Mouse (Mus musculus): ENCODE data around the gene Ccdc69.

The Ccdc69 gene

DNA sequence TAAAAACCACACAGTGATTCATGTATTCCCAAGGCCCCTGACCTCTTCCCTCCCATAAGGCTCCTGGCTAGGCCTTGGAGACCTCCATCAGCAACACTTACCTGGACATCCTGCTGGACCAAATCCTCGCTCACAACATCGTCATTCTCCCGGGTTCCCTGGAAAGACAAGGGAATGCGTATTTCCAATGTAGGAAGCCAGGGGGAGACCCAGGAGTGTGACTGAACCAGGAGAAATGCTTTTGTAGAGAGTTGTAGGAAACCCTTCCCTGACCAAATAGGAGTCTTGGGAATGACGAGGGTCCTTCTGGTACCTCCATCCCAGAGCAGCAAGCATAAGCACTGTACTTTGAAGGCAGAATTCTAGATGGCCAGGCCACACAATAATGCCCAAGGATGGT lies 72.2 kb downstream of the Ccdc69 start:
- no peak for DNase-seq

DNA sequence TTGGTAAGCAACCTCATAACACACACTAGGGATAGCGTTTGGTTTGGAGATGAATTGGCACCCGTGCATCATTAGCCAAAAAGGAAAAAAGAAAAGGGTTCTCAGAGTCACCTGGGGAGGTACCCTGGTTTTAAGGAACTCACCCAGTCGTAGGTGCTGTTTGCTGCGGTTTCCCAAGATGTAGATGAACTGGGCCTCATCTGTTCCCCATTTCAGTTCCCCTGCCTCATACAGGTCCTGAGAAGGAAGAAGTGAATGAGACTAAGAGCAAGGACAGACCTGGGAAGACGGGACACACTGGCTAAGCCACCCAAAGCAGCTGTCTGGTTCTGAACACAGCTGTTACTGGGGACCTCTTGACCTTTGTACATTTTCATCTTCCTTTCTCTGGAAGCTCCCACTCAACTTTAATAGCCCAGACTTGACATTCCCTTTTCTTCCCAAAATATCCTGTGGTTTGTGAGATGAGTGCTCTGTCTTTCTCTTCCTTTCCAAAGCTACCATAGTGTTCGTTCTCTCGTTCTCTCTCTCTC lies 72.9 kb downstream of the Ccdc69 start:
- no peak for DNase-seq
